Mouse (Mus musculus) lung, adult 2 months (tissue): ENCODE results near the gene Rarb. TPM values are rescaled to one million over a fixed set of nuclear protein-coding genes. Genes with fewer than 3 reads are reported as not detected.

ENCODE experiments used
- DNase-seq: peaks from one replicate; pipeline ENCODE4 v3.0.0; 2022
- H3K4me1 ChIP-seq: fragments of 200-500 bp; 2 replicates; pipeline ENCODE4 v1.6.1; 2011; ENCODE audit warnings: low read length; ENCODE audit not compliant: control insufficient read depth, insufficient read depth
- H3K4me3 ChIP-seq: fragments of 200-500 bp; replicated peaks from 2 replicates; pipeline ENCODE3; 2011; ENCODE audit warnings: low read depth, mild to moderate bottlenecking, control low read depth, low read length; ENCODE audit errors: extremely low read depth
- CTCF ChIP-seq: fragments of 200-500 bp; IDR thresholded peaks from 2 replicates; pipeline ENCODE4 v1.5.1; 2011; ENCODE audit warnings: mild to moderate bottlenecking, low read length, control low read depth; ENCODE audit not compliant: insufficient read depth
- POLR2A ChIP-seq: fragments of 200-500 bp; IDR thresholded peaks from 2 replicates; pipeline ENCODE4 v1.6.1; 2011; ENCODE audit warnings: low read depth, mild to moderate bottlenecking, control low read depth, low read length, borderline replicate concordance; ENCODE audit errors: extremely low read depth
- WGBS: fragments of 180-500 bp; shearing (Covaris S2); methylation state at CpG from one replicate; pipeline ENCODE4 v1.1.7; 2018; 5-methylcytosine and 5-hydroxymethylcytosine counted together
- polyA plus RNA-seq: library from polyadenylated mRNA; depleted of rRNA; stranded (reverse); fragments of >200 nt; gene quantifications from 2 replicates; pipeline ENCODE4 v1.2.3, GENCODE M21; 2012

Rarb gene
- polyA plus RNA-seq, 1 experiment: 16.1 TPM

GRCm38 (mm10) chr14:16695453-16696120, 123.4 kb downstream of the Rarb start:
- 58% methylated on average over 3 of the region's 3 CpGs for WGBS
- no peak for DNase-seq
- no peak overlapping the region for H3K4me3 ChIP-seq
- no peak for TF ChIP-seq CTCF
- no peak for TF ChIP-seq POLR2A
- peaks cover 2% of the 10 kb centered on the region; the same call in 1 of the 2 replicates for H3K4me1 ChIP-seq

- H3K4me1 ChIP-seq: no peaks in the 10 kb centered on the region
- DNase-seq: no peak
- no peak overlapping the region for H3K4me3 ChIP-seq
- WGBS: 83% methylated on average over 3 of the region's 3 CpGs
- TF ChIP-seq POLR2A (no peak), CTCF (no peak)
Measured at GRCm38 (mm10) chr14:16678335-16678734, 140.6 kb downstream of the Rarb start.

GRCm38 (mm10) chr14:16677081-16677480, 141.9 kb downstream of the Rarb start:
- no peak for DNase-seq
- no peak for TF ChIP-seq POLR2A
- TF ChIP-seq CTCF: no peak
- Histone ChIP-seq H3K4me1 (no peaks in the 10 kb centered on the region), H3K4me3 (no peak overlapping the region)

GRCm38 (mm10) chr14:16670571-16670970, 148.4 kb downstream of the Rarb start:
- no peaks in the 10 kb centered on the region for H3K4me1 ChIP-seq
- no peak overlapping the region for H3K4me3 ChIP-seq
- WGBS: 77% methylated on average over 3 of the region's 3 CpGs
- DNase-seq: no peak
- TF ChIP-seq POLR2A (no peak), CTCF (no peak)

- DNase-seq: no peak
- 95% methylated on average over 19 of the region's 19 CpGs for WGBS
- no peak for TF ChIP-seq POLR2A
- no peak for TF ChIP-seq CTCF
- Histone ChIP-seq H3K4me1 (no peaks in the 10 kb centered on the region), H3K4me3 (no peak overlapping the region)
Measured at GRCm38 (mm10) chr14:16639153-16639943, 179.6 kb downstream of the Rarb start.

GRCm38 (mm10) chr14:16613975-16614374, 205.0 kb downstream of the Rarb start:
- Histone ChIP-seq H3K4me1 (no peaks in the 10 kb centered on the region), H3K4me3 (no peak overlapping the region)
- DNase-seq: no peak
- TF ChIP-seq POLR2A: no peak
- no peak for TF ChIP-seq CTCF

- TF ChIP-seq POLR2A: no peak
- TF ChIP-seq CTCF: no peak
- no peak for DNase-seq
- H3K4me1 ChIP-seq: 0 out of 2 replicates have a peak, but pooled peaks cover 4% of the 10 kb centered on the region
- H3K4me3 ChIP-seq: no peak overlapping the region
Measured at GRCm38 (mm10) chr14:16605480-16605879, 213.5 kb downstream of the Rarb start.

GRCm38 (mm10) chr14:16604469-16605064, 214.4 kb downstream of the Rarb start:
- WGBS: 51% methylated on average over 8 of the region's 8 CpGs
- Histone ChIP-seq H3K4me1 (0 out of 2 replicates have a peak, but pooled peaks cover 4% of the 10 kb centered on the region), H3K4me3 (no peak overlapping the region)
- DNase-seq: no peak
- TF ChIP-seq CTCF (no peak), POLR2A (no peak)

GRCm38 (mm10) chr14:16603040-16603590, 215.8 kb downstream of the Rarb start:
- no peak overlapping the region for H3K4me3 ChIP-seq
- WGBS: 13% methylated on average over 5 of the region's 5 CpGs
- no peak for TF ChIP-seq POLR2A
- TF ChIP-seq CTCF: no peak
- DNase-seq: no peak
- 0 out of 2 replicates have a peak, but pooled peaks cover 4% of the 10 kb centered on the region for H3K4me1 ChIP-seq
